Mouse (Mus musculus) induced T-regulatory cell, adult 2 months (primary cell): ENCODE results near the gene Trim8.

ENCODE experiments used
- DNase-seq: peaks from one replicate; pipeline ENCODE4 v3.0.0-alpha.2; 2012; ENCODE audit warnings: low read depth

The Trim8 gene

DNA sequence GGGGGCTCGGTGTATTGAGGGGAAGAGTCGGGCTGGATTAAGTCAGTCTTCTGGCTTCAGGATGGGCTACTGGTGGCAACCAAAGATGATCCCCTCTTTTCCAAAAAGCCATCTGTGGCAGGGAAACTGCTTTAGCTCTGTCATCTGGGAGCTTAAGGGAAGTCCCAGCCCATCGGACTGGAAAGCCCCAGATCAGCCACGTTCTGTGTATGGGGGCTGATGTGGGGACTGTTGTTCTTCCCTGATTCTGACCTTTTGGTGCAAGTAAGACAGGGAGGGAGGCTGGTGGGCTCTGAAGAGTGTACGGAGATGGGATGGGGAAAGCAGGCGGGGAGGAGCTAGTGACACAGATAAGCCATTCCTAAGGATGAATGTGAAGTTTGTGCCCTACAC is 22.6 kb downstream of the Trim8 start:
- DNase-seq, result peak; percentile 42

DNA sequence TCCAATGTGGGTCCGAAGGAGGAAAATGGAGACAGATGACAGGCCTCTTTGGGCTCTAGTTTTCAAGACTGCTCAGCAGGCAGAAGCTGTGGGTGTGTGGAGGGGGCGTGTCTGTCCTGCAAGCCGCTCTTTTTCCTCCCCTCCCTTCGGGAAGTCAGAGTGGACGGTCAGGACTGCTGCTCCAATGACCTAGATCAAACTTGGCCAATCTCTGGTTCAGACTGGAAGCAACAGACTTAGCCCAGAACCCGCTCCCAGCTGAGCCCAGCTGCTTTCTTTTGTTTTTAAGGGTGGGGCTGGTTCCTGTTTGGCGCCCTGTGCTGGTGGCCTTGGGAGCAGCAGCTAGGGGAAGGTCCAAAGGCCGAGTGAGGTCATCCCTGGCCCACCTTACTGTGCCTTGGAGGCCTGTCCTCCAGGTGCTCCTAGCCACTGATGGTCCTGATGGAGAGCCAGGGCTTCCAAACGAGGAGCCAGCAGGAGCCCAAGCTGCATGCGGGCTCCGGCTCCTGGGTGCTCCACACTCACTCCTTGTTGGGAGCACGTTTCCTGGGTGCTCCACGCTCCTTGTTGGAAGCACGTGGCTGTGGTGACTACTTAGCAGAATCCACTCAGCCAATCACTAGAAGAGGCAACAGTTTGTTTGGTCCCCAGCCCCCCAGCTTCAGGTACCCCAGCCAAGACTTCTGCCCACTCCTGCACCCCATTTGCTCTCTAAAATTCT is 23.3 kb downstream of the Trim8 start:
- DNase-seq, result no peak

DNA sequence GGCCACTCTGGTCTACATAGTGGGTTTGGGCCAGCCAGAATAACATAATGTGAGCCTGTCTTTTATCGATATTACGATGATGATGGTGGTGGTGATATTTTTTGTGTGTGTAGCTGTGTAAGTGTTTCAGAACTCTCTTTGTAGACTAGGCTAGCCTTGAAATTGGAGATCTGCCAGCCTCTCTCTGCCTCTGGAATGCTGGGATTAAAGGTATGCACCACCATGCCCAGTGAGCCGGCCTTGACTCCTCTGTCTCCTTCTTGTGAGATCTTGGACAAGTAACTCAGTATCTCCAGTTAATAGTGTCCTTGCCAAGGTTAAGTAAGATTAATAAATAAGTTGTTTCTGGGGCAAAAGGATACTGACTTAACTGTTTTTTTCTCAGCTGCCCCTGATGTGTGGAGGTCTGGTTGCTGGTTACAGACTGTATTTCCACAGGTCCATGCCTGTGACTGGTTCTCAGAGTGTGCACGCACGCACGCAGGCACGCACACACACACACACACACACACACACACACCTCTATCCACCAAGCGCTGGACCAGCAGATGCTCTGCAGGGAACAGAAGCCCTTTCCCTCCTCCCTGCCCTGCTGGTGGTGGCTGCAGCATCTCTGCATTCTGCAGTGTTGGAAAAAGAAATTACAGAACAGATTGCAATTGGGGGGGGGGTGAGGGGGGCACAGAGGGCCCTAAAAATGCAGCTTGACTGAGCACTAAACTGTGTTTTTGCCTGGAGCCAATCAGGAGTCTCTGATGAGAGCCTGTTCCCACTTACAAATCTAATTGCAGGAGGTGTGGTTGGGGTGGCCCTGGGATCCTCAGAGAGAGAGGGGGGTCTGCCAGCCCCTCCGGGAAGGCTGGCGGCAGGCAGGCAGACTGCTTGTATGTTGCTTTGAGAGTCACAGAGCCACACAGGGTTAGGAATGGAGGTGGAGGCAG is 24.5 kb downstream of the Trim8 start:
- DNase-seq, result no peak

DNA sequence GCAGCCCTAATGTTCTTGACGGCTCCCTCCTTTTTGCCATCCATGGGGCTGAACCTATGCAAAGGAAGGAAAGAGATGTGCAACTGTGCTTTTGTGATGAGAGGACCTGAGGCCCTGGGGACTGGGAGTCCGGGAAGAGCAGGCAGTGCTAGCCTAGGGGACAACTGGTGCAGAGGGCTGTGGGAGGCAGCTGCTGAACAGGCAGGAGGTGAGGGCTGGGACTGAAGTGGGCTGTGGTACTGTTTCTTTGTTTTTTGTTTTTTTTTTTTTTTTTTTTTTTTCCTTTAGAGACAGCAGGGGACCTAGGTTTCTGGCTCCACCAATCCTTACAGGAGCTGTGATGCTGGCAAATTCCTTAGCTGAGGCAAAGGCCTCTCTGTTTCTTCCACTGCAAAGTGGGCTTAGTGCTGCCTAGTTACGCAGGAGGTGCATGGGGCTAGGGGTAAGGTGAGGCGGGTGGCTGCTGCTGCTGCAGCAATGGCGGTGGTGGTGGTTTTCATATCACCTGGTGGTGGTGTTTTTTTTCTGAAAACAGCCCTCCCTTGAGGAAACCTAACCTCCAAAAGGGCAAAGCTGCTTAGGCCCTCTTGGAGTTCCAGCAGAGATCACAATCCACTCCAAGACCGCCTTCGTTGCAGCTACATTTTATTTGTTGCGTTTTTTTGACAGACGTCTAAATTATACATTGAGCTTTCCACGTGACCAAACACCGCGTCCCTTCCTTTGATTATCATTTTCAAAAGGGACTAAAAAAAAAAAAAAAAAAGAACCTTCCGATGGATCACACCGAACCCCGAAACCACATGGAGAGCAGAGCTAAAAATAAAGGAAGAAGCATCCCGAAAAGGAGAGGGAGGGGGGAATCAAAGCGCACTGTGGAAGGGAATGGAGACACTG is 26.4 kb downstream of the Trim8 start:
- DNase-seq, result peak; percentile 7

DNA sequence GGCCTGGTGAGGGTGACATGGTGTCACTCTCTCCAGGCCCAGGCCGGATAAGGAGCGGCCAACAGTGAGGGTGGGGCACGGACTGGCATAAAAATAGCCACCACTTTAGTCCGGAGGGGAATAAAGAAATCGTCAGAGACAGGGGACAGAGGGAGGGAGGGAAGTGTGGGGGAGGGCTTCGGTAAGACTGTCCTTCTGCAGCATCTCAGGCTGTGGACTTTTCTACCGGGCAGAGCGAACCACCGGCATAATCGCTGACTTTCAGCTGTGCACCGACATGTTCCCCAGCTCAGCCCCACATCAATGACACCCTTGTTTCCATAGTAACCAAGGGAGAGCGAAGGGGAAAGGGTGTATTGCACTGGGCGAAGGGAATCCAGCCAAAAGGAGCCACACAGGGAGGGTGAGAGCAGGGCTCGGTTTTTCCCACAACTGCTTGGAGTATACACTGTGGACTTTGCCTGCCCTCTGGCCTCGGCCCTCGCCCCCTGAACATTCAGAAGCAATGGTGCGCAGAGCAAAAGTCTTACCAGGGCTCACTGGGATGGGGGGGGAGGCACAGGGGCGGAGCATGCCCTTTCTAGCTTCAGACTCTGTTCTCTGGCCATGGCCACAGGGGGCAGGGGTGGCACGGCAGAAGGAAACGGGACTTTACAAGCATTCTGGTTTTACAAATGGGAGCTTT is 27.2 kb downstream of the Trim8 start:
- DNase-seq, result peak; percentile 65

DNA sequence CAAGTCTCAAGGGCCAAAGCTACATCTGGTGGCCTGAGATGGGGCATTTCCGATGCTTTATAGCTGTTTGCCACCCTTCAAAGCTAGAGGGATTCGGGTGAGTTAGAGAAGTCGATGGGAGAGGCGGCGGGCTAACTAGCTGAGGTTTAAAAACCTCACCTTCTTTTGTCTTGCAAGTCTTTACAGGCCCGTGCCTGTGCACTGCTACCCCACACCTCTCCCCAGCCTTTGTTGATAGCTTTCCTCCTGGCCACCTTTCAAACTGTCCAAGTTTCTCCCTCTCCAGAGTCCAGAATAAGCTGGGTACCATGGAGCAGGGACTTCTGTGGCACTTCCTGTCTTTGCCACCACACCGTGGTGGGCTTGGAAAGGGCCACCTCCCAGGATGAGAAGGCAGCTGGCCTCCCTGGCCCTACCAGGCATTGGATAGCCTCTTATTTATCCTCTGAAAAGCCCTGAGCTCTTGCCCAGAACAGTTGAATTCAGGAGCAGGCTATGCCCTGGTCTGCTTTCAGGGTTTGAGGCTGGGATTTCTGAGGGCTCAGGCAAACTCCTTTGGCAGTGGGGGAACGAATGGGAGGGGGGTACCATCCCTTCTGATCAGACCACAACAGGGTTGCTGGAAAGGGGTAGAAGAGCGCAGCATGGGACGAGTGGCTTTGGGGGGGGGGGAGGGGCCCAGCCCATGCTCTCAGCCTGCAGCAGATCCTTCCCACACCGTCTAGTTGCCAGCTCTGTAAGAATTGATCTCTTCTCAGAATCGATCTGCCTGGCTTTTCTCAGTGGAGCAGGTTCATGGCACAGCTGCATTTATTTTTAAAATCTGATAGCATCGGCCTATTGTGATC is 28.3 kb downstream of the Trim8 start:
- peak; percentile 15 for DNase-seq

- no peak for DNase-seq
These were observed 29.0 kb downstream of the Trim8 start for GRCm38 (mm10) chr19:46530449-46530990.

DNA sequence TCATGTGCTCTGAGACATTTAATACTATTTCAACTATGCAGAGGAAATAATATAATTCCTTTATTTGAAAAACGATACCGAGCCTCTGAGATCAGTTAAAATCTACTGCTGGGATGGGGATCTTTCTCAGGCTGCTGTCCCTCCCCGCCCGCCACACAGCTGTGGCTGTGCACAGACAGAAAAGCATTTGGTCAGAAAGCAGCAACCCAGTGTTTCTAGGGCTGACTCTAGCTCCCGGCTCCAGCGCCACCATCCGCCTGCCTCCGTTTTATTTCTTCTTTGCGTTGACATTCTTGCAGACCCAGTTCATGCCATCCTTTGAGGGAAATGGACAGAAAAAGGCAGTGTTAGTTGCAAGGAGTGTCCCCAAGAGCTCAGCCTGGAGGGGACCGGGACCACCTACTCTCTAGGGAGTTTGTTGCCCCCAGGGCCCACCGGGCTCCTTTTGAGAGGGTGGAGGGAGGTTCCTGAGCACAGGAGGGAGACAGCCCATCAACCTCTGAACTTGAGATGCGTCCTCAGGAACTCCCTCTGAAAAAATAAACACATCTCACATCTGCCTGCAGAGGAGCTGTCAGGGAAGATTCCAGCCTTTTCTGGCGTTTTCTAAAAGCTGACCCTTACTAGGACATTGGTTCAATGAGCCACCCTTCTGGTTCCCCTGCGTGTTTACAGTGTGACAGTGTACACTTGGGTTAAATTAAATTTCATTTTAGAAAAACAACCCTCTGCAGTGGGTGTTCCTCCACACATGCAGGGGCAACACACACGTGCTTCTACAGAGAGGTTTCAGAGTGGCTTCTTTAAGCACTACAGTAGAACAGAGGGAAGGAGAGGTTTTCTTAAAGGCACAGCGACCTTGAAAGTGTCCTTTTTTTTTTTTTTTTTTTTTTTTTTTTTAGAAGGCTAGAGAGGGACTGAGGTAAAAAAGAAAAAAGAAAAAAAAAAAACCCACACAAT is 29.8 kb downstream of the Trim8 start:
- DNase-seq, result no peak

DNA sequence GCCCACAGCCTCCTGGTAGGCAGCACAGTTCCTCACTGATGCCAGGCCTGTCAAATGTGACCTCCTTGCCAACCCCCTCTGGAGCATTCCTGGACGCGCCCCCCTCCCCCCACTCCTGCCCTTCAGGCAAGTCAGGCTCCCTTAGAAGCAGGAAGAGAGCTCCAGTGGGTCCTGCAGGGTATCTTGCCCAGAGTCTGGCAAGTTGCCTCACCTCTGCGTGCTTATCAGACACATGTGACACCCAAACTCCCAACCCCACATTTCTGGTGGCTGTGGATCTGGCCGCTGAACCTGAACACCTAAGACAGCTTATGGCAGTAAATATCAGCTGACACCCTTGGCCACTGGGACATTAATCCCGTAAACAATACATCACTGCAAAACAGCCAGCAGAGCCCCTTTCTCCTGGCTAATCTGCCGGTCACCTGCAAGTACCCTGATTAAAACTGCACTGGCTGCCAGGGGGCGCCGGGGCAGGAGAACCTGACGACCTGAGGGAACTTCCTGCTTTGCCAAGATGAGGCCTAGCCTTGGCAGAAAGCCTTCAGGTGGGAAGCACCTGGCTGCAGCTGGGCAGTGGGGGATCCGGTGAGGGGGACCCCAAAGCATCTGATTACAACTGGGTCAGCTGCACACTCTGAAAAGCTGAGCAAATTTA is 30.7 kb downstream of the Trim8 start:
- peak; percentile 6 for DNase-seq

GRCm38 (mm10) chr19:46533066-46533465 is 31.6 kb downstream of the Trim8 start:
- no peak for DNase-seq

- DNase-seq, result no peak
These were observed 32.0 kb downstream of the Trim8 start for GRCm38 (mm10) chr19:46533525-46533924.

DNA sequence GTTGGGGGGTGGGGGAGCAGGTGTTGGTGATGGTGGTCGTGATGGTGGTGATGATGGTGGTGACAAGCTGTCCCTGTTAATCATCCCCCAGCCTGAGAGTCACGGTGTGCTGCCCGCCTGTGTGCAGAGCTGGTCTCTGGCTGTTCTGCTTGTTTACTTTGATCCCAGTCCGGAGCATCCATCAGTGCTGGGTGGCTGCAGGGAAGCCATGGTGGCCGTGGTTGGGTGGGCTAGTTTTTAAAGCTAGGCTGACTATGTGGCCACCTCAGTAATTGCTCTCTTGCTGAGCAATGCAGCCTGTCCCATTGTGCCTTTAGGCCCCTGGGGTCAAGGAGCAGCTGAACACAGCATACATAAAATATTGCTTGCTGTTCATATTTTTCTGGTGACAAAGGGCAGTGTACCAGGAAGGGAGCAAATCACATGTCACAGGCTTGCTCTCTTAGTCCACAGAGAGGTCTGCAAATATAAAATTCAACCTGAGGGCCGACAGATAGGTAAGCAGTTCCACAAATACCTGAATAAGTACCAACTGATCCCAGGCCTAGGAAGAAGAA is 33.1 kb downstream of the Trim8 start:
- DNase-seq, result no peak

DNA sequence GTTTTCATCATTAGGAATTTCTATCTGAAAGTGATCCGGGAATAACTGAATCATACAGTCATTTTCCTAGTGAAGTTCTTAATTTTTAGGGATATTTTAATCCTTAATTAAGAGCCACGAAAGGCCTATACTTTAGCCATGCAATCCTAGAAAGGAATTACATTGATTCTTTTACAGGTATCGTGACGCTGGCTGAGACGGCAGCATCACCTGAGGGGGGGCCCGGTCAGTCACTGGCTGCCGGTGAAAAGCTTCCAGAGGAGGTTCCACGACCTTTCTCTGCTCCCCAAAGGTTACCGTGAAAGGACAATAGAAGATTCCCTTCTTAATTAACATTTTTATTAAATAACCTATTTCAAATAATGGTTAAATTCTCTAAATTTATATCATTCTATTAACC is 35.9 kb downstream of the Trim8 start:
- DNase-seq, result no peak

GRCm38 (mm10) chr19:46538213-46538612 is 36.7 kb downstream of the Trim8 start:
- peak; percentile 30 for DNase-seq

- no peak for DNase-seq
These were observed 41.2 kb downstream of the Trim8 start for GRCm38 (mm10) chr19:46542750-46543149.

- DNase-seq, result no peak
These were observed 46.1 kb downstream of the Trim8 start for GRCm38 (mm10) chr19:46547565-46547964.

- DNase-seq, result no peak
These were observed 46.6 kb downstream of the Trim8 start for GRCm38 (mm10) chr19:46548110-46548509.

DNA sequence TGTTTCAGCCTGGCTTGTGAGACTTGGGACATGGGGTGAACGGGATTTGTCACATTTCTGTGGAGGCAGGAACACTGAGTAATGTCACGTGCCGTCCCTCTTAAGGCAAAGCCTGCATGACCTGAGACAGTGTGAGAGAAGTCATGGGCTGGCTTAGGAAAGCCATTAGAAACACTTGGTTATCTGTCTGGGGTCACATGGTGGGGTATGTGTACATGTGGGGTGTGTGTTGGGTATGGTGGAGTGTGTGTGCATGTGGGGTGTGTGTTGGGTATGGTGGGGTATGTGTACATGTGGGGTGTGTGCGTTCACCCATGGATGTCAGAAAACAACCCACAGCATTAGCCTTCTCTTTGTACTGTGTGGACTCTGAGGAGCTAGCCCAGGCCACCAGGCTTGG is 48.9 kb downstream of the Trim8 start:
- no peak for DNase-seq
